Mouse (Mus musculus) CH12F3 (cell line): ENCODE data around the gene Flnb.

Experiments used
- in situ Hi-C: fragments of 300-500 bp; cut with MboI; formaldehyde crosslinking; loops from 2 replicates; pipeline ENCODE4 v1.14.3; 2020; ENCODE audit warnings: low sequenced_read_pairs

Gene Flnb

GRCm38 (mm10) chr14:7977471-7977870 lies 159.7 kb downstream of the Flnb start:
- in situ Hi-C loops = no loop called here

GRCm38 (mm10) chr14:7978183-7978582 lies 160.4 kb downstream of the Flnb start:
- in situ Hi-C loops = no loop called here

- in situ Hi-C loops = no loop called here
These were observed 163.5 kb downstream of the Flnb start for GRCm38 (mm10) chr14:7981226-7981625.

DNA sequence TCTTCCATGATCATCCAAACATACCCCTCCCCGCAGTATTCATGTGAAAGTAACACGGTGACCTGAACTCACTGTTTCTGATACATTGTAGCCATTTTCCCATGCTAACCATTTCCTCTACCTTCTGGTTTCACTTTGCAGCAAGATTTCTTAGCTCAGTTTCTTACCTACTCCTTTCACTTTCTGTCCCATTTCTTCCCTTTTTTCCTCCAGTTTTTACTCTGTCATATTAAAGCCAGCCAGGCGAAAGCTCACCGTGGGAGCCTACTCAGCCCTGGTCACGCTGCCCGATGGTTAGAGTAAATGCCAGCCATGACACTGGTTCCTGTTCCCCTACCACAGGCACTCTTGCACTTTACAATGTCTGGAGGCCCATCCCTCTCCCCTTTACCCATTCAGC lies 169.2 kb downstream of the Flnb start:
- in situ Hi-C loops = no loop called here

DNA sequence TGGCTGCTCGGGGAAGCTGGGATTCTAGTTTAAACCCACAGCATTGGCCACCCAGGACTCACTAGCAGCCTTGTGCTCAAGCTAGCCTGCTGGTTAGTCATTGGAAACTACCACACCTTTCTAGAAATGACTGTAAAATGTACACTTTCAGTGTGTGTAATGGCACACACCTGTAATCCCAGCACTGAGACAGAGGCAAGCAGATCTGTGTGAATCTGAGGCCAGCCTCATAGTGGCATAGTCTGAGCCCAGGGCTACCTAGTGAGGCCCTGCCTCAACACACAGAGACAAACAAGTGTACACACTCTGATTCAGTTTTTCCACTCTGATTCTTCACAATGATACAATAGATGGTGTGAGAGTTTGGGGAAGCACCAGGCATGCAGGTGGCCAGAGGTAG lies 171.6 kb downstream of the Flnb start:
- in situ Hi-C loops = no loop called here

GRCm38 (mm10) chr14:7989961-7990360 lies 172.2 kb downstream of the Flnb start:
- in situ Hi-C loops = no loop called here

DNA sequence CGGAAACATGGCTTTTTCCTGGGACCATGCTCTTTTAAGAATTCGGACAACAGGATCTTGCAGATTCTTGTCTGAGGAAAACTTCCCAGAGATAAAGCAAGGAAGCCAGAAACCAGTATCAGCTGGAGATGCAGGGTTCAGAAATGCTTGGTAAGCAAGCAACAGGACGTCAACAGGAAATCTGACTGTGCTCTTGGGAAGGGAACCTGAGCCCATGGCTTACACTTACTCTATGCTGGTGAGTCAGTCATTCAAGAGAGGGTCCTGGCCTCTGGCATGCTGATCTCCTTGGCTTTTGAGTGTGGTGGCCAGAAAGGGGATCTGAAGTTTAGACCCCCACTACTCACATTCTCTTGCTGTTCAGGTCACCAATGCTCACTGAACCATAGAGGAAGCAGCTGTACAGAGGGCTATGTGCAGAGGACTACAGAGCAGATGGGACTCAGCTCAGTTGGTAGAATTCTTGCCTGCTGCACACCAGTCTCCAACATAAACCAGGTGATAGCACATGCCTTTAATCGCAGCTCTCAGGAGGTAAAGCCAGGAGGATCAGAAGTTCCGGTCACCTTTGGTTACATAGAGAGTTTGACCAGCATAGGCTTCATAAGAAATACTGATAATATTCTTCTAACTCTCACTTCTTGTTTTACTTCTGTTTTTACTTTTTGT lies 173.5 kb downstream of the Flnb start:
- in situ Hi-C loops = no loop called here

GRCm38 (mm10) chr14:7992158-7992557 lies 174.4 kb downstream of the Flnb start:
- in situ Hi-C loops = no loop called here

DNA sequence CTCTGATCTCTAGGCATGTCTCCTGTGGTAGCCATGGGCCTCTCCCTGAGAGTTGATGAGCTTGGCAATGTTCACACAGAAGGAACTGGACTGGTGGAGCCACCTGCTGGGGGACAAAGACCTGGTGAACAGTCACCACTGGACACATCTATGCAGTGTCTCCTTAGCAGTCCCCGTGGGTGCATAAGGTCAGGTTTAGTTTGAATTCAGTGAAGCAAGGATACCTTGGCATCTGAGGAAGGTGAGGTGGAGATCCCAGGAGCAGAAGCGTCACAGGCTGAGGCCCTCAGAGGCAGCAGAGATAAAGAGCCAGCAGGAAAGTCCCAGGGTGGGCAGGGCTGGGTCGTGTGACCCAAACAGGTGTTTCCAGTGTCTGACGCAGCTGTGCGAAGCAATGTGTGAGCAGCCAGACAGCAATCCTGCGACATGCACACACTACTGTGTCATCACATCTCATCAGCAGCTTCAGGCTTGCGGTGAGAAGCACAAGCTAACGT lies 176.6 kb downstream of the Flnb start, which contains the start of gene Dnase1l3:
Gene Dnase1l3, minus strand, starts transcription at position 303 of the 497 bp plus-strand sequence.
- in situ Hi-C loops = no loop called here

- in situ Hi-C loops = no loop called here
These were observed 179.5 kb downstream of the Flnb start for GRCm38 (mm10) chr14:7997255-7997696.

GRCm38 (mm10) chr14:7999030-7999429 lies 181.3 kb downstream of the Flnb start:
- in situ Hi-C loops = no loop called here

DNA sequence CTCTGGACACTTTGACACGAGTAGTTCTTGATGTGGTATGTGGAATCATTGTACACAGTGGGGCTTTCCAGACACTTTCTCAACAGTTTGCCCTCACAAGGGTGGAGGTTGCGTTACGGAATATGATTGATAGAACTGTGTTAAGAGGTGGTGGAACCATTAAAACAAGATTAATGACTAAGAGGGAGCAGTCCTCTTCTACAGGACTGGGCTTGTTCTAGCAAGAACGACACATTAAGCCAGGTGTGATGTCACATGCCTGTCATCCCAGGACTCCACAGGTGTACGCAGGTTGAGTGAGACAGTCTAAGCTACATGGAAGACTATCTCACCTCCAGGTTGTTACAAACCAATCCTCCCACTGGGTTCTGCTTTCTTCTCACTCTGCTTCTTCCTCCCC lies 181.7 kb downstream of the Flnb start:
- in situ Hi-C loops = no loop called here

GRCm38 (mm10) chr14:8000247-8000646 lies 182.5 kb downstream of the Flnb start:
- in situ Hi-C loops = no loop called here
